Mouse (Mus musculus) MEL (cell line): ENCODE results near the gene Entpd7.

Experiments
- CTCF ChIP-seq, 3 experiments: IDR thresholded peaks in 2 of 3; conservative IDR thresholded peaks in 1 of 3; 2 replicates each; pipeline ENCODE4 v1.5.1; 2011 to 2012; ENCODE audit warnings: low read length in 3 of 3, low read depth in 2 of 3, mild to moderate bottlenecking in 2 of 3, improper control_type of control experiment in 1 of 3, inconsistent platforms in 1 of 3, mixed read lengths in 1 of 3, moderate library complexity in 1 of 3; ENCODE audit not compliant: control insufficient read depth in 1 of 3, insufficient read depth in 1 of 3, poor library complexity in 1 of 3, severe bottlenecking in 1 of 3
- EP300 ChIP-seq, 2 experiments: IDR thresholded peaks; 2 replicates each; pipeline ENCODE4 v1.6.1; 2011; ENCODE audit warnings: improper control_type of control experiment in 2 of 2, low read length in 2 of 2, low read depth in 1 of 2, mild to moderate bottlenecking in 1 of 2
- MAFK ChIP-seq: IDR thresholded peaks from 2 replicates; pipeline ENCODE4 v1.6.1; 2011; ENCODE audit warnings: low read depth, mild to moderate bottlenecking, low read length, improper control_type of control experiment, borderline replicate concordance
- MAX ChIP-seq: IDR thresholded peaks from 2 replicates; pipeline ENCODE4 v1.6.1; 2011; ENCODE audit warnings: low read length, improper control_type of control experiment
- POLR2A ChIP-seq, 2 experiments: IDR thresholded peaks; 2 replicates each; pipeline ENCODE4 v1.6.1; 2011 to 2012; ENCODE audit warnings: low read length in 2 of 2, mild to moderate bottlenecking in 2 of 2, control low read depth in 1 of 2, improper control_type of control experiment in 1 of 2, low read depth in 1 of 2, moderate library complexity in 1 of 2; ENCODE audit not compliant: control insufficient read depth in 1 of 2, insufficient read depth in 1 of 2, poor library complexity in 1 of 2
- POLR2AphosphoS2 ChIP-seq: IDR thresholded peaks from 2 replicates; pipeline ENCODE4 v1.6.1; 2011; ENCODE audit warnings: low read length, improper control_type of control experiment
- TAL1 ChIP-seq: IDR thresholded peaks from 2 replicates; pipeline ENCODE4 v1.6.1; 2012; ENCODE audit warnings: mild to moderate bottlenecking, inconsistent platforms, low read length, moderate library complexity, mixed read lengths

GRCm38 (mm10) chr19:43647261-43647660 is 42.2 kb upstream of the Entpd7 start:
- TF ChIP-seq CTCF (IDR thresholded peaks at IDR 0.05 in 2 of 3, conservative IDR thresholded peaks at IDR 0.05 in 1 of 3; ENCODE audit: control insufficient read depth in 1 of 3, insufficient read depth in 1 of 3, low read depth in 2 of 3, low read length in 3 of 3, poor library complexity in 1 of 3, severe bottlenecking in 1 of 3) = no peak
- TF ChIP-seq MAX = no peak
- no peak for TF ChIP-seq MAFK
- TF ChIP-seq POLR2A (IDR thresholded peaks at IDR 0.05; ENCODE audit: control insufficient read depth in 1 of 2, insufficient read depth in 1 of 2, low read depth in 1 of 2, low read length in 2 of 2, poor library complexity in 1 of 2) = no peak
- no peak for TF ChIP-seq EP300 (IDR thresholded peaks at IDR 0.05; ENCODE audit: low read depth in 1 of 2, low read length in 2 of 2)
- no peak for TF ChIP-seq TAL1
- no peak for TF ChIP-seq POLR2AphosphoS2
